In genomic region chr13:46502390-46502891, GRCm38 (mm10) we compare ENCODE assay signal across 8 mouse cellular contexts. TPM values are rescaled to one million over a fixed set of nuclear protein-coding genes. Genes with fewer than 3 reads are reported as not detected.
A peak's percentile ranks its signal among the peaks of the same experiment; 100 is the strongest.
DNase-seq lines count a peak whose midpoint lies in the region; ATAC-seq and TF ChIP-seq lines count a peak whose summit lies in the region.

No protein-coding gene starts in this region.

- no peaks in the 10 kb centered on the region for H3K27me3 ChIP-seq in intestine, embryonic 15.5 days (replicated peaks)
- peaks cover 4% of the 10 kb centered on the region; the same call in 1 of the 2 replicates for H3K27me3 ChIP-seq in midbrain, embryonic 12.5 days

- H3K27ac ChIP-seq in ES-E14 (ENCODE audit: insufficient read depth, low read depth, low read length, poor library complexity, severe bottlenecking): no peak overlapping the region
- peak overlapping the region; percentile 36; the same call in 1 of the 2 replicates for H3K27ac ChIP-seq in intestine, embryonic 15.5 days
- no peak overlapping the region for H3K27ac ChIP-seq in midbrain, embryonic 12.5 days (replicated peaks)

- H3K4me1 ChIP-seq in ES-E14 (ENCODE audit: control insufficient read depth in 2 of 2, insufficient read depth in 2 of 2, low read length in 2 of 2, poor library complexity in 1 of 2): no peaks in the 10 kb centered on the region
- peaks cover 5% of the 10 kb centered on the region; the same call in 1 of the 2 replicates for H3K4me1 ChIP-seq in intestine, embryonic 15.5 days (replicated peaks)
- H3K4me1 ChIP-seq in midbrain, embryonic 12.5 days: peaks cover 8% of the 10 kb centered on the region; the same call in 1 of the 2 replicates

- H3K4me2 ChIP-seq in intestine, embryonic 15.5 days (replicated peaks): peak overlapping the region; percentile 92
- H3K4me2 ChIP-seq in midbrain, embryonic 12.5 days (replicated peaks): peak overlapping the region; percentile 93

- peak; percentile 31 for DNase-seq in kidney, postnatal 10 days
- no peak for DNase-seq in kidney, postnatal 36 days
- no peak for DNase-seq in ES-E14 (ENCODE audit: low read depth, low spot score)
- peak; percentile 23 to 42 for DNase-seq in cerebellum, postnatal 14 days
- peak; percentile 41 for DNase-seq in gastrocnemius, postnatal 10 days
- DNase-seq in thymus, postnatal 36 days: peak; percentile 25 to 39

- H3K9me3 ChIP-seq in ES-E14 (ENCODE audit: control insufficient read depth, insufficient read depth, low read depth, low read length): no peaks in the 10 kb centered on the region
- H3K9me3 ChIP-seq in intestine, embryonic 15.5 days: no peaks in the 10 kb centered on the region
- no peaks in the 10 kb centered on the region for H3K9me3 ChIP-seq in midbrain, embryonic 12.5 days

- 6% methylated on average over 20 of the region's 20 CpGs for WGBS in intestine, embryonic 15.5 days
- WGBS in midbrain, embryonic 12.5 days: 7% methylated on average over 20 of the region's 20 CpGs

- ATAC-seq in intestine, embryonic 15.5 days: peak; percentile 77
- ATAC-seq in midbrain, embryonic 12.5 days (ENCODE audit: low FRiP score, low read depth): peak; percentile 89

- H3K4me3 ChIP-seq in ES-E14 (ENCODE audit: insufficient read depth in 1 of 2, low read depth in 1 of 2, low read length in 2 of 2, poor library complexity in 1 of 2, severe bottlenecking in 1 of 2): peak overlapping the region; percentile 57 to 61; a peak in 3 of 4 replicates
- H3K4me3 ChIP-seq in intestine, embryonic 15.5 days (replicated peaks): peak overlapping the region; percentile 53
- peak overlapping the region; percentile 62 for H3K4me3 ChIP-seq in midbrain, embryonic 12.5 days

- peak overlapping the region; percentile 29; the same call in 1 of the 2 replicates for H3K9ac ChIP-seq in ES-E14 (ENCODE audit: insufficient read depth, low read depth, low read length, poor library complexity, severe bottlenecking)
- H3K9ac ChIP-seq in intestine, embryonic 15.5 days: peak overlapping the region; percentile 57
- peak overlapping the region; percentile 69 for H3K9ac ChIP-seq in midbrain, embryonic 12.5 days (replicated peaks)

- in situ Hi-C loops in ES-E14 (cut with MboI; ENCODE audit: low sequenced_read_pairs in 2 of 2, unreplicated experiment in 2 of 2): no loop called here

- H3K36me3 ChIP-seq in ES-E14 (ENCODE audit: control insufficient read depth, insufficient read depth, low read length, poor library complexity, severe bottlenecking): no peaks in the 10 kb centered on the region
- H3K36me3 ChIP-seq in intestine, embryonic 15.5 days: no peaks in the 10 kb centered on the region
- no peaks in the 10 kb centered on the region for H3K36me3 ChIP-seq in midbrain, embryonic 12.5 days

TF ChIP-seq in ES-E14, 5 proteins besides CTCF, POLR2A, EP300 and RAD21:
- no peak for TF ChIP-seq ZNF384 (IDR thresholded peaks at IDR 0.05; ENCODE audit: low read depth, low read length)
- TF ChIP-seq HCFC1 (IDR thresholded peaks at IDR 0.05; ENCODE audit: borderline replicate concordance, insufficient read depth, low read length): no peak
- TF ChIP-seq ZC3H11A (IDR thresholded peaks at IDR 0.05; ENCODE audit: borderline replicate concordance, low read depth, low read length): no peak
- TF ChIP-seq MAFK (IDR thresholded peaks at IDR 0.05; ENCODE audit: insufficient read depth, low read depth, low read length): no peak
- TF ChIP-seq CHD2 (IDR thresholded peaks at IDR 0.05; ENCODE audit: low read depth, low read length): no peak

RNA-seq across cellular contexts. Expression of gene Cap2, which starts 0.8 kb away (rescaled TPM):
- total RNA-seq in ES-E14 (2012; rRNA removed): 1.4 and 5.1 TPM in 2 replicates
- total RNA-seq in gastrocnemius, postnatal 10 days (2021): 100 to 1,000 TPM; 266 TPM
- polyA plus RNA-seq in intestine, embryonic 15.5 days (2015; fragmentation: Nextera tagmentation; extraction: Ambion mirVana): 8.3 and 10.4 TPM in 2 replicates
- polyA plus RNA-seq in midbrain, embryonic 12.5 days (2016; fragmentation: Nextera tagmentation; extraction: Ambion mirVana): 9.6 and 9.9 TPM in 2 replicates

Comparison
In these comparisons a context has a peak if more than half of its experiments do, and no peak if none do; other contexts are left out.
1. DNase-seq: peak in kidney, postnatal 10 days (single experiment), cerebellum, postnatal 14 days (2 of 2), gastrocnemius, postnatal 10 days (single experiment) and thymus, postnatal 36 days (2 of 2); none in kidney, postnatal 36 days (0 of 2) and ES-E14 (single experiment).
2. RNA of gene Cap2, which starts 0.8 kb away (total RNA-seq): 266 TPM in gastrocnemius, postnatal 10 days; 1.4 to 5.1 TPM in ES-E14; every median in the first group is over 10 times any median in the second.
3. Peak in every context shown above with its lines, with median percentiles within 50 percentile points of each other: H3K4me3 ChIP-seq and H3K9ac ChIP-seq.